Mouse (Mus musculus): ENCODE measurements at regions not wholly inside any gene's neighbourhood (a gene's known extent, or its start where the extent isn't known, plus 50 kb on each side); places are given as distances from the start of the nearest gene placed in this dataset.
"Not testable (repeated sequence)": the region's sequence is repeated elsewhere in the genome, so short reads cannot be mapped to it uniquely, and the experiment has no call there.

DNA sequence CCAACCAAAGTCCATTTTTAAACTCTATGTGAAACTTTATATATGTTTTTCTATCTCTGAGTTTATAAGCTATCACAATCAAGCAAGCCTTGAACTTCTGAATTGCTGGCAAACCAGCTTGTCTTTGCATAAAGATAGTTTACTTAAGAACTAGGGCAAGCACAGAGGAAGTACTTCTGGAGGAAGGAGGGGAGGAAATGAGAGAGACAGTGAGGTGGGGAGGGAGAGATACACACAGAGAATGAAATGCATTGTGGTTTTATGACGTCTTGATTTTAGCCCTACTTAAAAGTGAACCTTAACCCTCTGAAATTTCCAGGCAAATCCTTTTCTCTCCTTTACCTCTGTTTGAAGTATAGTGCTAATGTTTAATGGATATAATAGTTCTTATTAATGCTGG is 421.0 kb downstream of the Hs3st1 start:
- DNase-seq: no peak

DNA sequence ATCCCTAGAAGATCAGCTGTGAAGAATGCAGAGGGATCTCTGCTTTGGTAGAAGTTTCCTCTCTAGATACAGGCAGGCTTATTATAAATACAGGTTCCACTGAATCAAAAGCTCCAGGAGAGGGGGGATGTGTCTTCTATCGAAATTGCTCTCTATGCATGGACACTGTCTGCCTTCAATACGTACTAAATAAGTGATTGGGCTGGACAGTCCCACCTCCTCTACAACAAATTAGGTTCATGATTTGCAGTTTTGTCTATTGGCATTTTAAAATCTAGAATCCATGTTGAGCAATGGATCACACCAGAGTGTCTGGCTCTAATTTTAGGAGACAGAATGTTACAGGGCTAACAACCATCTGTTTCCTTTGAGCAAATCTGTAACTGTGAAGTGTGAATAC is 429.9 kb downstream of the Hs3st1 start:
- DNase-seq: no peak

DNA sequence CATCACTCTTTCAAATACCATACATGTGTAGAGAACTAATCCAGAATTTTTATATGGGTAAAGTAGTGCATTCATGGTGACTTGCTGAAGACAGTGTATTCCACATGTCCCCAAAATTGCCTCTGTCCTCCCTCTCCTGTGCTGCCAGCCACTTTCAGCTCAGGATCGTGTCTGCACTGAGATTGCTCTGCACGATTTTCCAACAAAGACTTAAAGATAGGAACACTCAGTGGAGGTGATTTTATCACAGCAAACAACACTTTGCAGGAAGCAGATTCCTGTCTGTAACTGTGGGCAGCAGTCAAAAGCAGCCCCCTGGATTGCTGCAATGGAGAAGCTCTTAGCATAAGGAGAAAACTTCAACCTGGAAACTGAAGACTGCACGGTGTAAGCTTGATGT is 438.8 kb downstream of the Hs3st1 start:
- DNase-seq: no peak

DNA sequence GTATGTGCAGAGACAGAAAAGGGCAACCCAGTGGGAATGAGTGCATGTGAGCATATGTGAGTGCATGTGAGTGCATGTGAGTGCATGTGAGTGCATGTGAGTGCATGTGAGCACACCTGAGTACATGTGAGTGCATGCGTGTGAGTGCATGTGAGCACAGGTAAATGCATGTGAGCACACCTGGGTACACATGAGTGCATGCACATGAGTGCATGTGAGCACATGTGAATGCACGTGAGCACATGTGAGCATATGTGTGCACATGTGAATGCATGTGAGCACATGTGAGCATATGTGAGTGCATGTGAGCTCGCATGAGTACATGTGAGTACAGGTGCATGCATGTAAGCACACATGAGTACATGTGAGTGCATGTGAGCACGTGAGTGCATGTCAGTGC is 434.6 kb upstream of the Clnk start:
- DNase-seq: no peak

DNA sequence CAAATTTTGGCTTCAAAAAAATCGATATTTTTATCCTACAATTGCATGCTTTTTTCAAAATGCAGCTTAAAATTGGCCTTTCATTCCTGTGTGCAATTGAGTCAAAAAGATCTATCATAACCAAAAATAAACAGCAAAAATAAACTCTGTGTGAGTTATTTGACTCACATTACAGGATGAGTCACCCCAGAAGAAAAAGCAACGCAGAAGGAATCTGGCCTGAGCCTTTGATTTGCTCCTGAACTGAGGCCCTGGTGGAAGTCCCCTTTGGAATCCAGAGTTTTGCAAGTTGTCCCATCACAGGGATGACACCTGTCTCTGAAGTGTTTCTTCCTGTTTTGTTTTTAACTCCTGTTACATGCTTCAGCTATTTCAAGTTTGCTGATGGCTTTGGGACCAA is 429.2 kb upstream of the Clnk start:
- DNase-seq: no peak

DNA sequence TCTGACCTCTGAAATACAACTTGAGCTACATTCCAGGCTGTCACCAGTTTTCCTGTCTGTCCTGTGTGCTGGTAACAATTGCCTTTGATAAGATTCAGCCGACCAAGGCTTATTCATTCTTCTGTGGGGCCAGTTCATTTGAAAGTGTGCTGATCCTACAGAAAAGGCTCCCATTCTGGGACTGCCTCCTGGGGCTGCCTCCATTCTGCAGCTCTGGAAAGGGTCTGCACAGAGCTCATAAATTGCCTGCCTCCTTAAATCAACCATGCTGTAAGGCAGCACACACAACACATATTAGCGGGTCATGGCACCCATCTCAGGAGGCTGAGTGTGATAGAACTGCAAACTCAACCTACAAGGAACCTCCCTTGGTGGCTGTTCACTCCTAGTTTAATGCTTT is 416.2 kb upstream of the Clnk start:
- no peak for DNase-seq

DNA sequence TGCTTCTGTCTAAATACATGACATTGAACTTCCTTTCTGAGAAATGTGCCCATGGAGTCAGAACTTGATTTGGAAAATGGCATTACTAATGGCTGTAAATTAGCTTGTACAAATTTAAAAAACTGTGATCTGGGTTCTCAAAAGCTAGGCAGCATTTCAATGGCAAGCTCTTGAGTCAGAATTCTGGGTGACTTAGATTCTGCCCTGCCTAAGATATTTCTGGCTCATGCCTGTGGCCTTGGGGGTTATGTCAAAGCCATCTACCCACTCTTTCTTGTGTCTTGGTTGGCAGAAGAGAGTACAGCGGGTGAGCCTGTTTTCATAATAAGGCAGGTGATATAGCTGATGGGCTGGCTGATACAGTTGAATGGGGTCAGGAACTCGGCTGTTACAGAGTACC is 404.4 kb upstream of the Clnk start:
- no peak for DNase-seq

DNA sequence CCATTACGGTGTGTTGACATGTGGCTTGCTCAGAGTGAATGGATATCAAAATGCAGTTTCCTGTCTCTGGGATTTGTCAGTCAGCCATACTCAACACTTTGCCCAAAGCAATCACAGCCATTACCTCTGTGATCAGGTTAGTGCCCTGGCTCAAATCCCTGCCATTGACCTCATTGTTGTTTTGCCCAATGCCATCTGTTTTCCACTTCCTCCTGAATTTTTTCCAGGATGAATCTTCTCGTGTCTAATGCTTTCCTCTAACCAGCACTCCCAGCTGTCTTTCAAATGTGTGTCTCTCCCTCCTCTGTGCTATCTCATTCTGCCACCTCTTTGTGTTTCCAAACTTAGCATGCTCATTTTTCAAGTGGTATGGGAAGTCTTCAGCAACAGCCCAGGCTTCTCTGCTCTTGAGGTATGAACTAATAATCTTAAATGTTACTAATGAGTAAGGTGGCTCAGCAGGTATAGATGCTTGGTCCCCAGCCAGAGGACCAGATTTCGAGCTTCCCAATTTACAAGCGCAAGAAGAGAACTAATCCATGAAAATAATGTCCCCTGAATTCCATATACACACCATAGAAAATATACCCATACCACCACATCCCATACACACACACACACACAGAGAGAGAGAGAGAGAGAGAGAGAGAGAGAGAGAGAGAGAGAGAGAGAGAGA is 397.2 kb upstream of the Clnk start:
- no peak for DNase-seq

DNA sequence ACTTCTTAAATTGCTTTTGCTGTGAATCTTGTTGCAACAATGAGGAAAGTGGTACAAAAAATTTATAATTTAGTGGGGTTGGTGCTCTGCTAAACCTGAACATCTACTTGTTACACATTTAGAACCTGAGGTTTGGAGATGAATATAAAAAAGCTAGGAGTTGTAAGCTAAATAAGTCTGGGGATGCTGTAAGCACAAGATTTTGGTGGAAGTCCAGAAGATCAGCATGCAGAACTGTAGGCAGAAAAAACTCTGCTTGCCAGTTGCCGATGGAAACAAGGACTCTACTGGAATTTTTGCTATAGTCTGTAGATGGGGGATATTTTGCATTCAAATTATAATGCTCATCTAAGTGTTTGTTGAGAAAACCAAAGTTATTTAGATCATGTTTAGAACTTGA is 390.5 kb upstream of the Clnk start:
- no peak for DNase-seq

DNA sequence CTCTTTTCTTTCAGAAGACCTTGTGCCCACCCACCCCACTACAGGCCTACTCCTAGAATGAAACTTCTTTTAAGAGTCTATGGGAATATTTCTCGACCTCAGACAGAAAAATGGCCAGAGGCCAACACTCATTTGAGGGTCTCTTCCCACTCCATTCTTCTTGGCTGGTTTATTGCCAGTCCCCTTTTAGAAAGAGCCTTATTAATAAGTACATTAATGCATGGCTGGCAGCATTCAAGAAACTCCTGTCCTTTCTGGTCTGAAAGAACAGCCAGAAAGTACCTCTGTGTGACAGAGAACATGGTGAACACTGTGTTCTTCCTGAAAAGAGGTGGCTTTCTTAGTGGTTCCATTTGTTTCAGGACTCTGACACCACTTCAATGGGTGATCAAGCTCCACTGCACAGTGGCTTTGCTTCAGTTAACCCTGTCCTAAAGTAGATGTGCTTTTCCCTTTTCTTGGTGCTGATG is 384.1 kb upstream of the Clnk start:
- DNase-seq: no peak

DNA sequence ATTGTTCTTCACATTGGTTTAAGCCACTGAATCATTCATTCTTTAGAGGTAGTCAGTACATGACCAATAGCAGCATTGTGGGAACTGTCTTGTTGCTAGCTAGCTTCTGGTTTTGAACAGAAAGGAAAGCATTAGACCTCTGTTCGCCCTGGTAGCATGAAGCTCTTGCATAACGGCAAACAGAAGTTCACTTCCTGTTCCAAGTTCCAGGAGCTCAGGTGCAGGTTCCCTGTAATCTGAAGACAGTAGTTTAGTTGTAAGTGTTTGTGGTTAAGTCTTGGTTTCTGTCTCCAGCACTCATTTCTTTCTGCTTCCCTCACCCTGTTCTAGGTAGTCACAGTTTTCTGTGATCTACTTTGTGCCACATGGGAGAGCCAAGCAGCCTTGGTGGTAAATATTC is 381.1 kb upstream of the Clnk start:
- DNase-seq: no peak

DNA sequence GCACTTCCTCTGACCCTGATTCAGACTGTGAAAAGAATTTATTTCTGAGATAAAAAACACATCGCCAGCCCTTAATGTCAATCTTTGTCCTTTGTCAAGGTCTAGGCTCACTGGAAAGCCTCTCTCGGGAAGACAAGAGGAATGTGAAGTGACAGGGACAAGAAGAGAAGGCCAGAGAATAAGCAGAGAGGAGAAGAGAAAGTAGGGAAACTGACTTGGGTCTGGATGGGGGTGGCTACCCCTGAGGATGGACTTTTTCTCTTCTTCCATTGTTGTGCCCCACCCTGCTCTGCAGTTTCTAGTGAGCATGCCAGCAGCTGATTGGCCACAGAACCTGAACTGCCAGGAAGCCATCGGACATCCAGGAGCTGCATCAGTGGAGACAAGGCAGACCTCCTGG is 375.6 kb upstream of the Clnk start:
- DNase-seq: no peak

DNA sequence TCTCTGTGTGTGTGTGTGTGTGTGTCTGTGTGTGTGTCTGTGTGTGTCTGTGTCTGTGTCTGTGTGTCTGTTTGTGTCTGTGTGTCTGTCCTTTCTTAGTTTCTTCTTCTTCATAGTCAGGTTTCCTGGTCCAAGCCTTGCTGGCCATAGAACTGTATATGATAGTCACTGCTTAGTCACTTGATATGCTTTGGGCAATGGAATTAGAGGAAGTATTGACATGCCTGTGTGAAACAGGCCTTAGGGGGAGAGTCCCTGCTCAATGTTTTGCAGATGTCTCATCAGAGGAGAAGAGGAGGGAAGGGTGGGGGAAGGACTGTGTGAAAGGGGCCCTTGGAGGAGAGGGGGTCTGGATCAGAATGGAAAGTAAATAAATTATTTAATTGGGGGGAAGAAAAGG is 374.4 kb upstream of the Clnk start:
- no peak for DNase-seq

DNA sequence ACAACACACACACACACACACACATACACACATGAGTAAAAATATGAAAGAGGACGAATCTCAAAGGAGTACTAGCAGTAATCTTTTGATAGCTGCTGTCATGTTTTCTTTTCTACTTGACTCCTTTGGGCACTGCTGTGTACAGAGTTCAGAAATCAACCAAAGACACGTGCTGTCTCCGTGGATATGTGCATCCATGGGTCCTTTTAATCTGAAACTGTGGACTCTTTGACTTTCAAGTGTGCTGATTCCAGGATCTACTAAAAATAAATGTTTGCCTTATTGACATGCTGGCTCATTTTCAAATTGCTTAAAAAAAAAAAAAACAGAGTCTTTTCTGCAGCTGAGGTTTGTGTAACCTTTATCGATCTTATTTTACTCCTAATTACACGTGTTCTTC is 343.1 kb upstream of the Clnk start:
- no peak for DNase-seq

DNA sequence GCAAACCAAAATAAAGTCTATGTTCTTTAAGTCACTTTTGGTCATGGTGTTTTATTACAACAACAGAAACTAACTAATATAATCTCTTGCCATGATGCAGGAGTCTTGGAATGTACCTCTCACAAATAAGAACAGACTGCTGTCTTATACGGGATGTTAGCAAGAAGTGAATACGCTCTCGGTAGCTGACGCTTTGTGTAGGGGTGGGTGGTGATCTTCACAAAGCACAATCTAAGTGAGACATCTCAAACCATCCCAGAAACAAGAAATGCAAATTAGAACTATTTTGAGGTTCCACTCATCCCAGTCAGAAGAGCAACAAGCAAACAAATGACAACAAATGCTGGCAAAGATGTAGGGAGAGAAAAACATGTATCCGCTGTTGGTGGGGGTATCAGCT is 339.7 kb upstream of the Clnk start:
- no peak for DNase-seq

DNA sequence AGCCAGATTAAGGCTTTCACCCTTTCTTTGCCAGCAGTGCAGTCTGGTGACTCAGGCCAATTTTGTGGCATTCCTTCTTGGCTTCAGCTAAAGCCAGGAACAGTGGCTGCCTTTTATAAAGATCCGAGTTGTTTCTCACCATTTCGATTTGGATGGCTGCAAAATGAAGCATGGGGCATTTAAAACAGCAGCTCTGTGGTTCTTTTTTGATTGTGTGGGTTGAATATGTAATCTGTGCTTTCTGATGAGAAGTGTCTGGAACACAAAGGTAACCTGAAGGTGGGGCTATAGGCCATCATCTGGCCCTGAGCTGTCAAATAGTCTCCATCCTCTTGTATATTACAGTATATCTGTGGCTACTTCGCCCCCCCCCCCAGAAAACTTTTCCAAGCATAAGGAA is 338.4 kb upstream of the Clnk start:
- no peak for DNase-seq

DNA sequence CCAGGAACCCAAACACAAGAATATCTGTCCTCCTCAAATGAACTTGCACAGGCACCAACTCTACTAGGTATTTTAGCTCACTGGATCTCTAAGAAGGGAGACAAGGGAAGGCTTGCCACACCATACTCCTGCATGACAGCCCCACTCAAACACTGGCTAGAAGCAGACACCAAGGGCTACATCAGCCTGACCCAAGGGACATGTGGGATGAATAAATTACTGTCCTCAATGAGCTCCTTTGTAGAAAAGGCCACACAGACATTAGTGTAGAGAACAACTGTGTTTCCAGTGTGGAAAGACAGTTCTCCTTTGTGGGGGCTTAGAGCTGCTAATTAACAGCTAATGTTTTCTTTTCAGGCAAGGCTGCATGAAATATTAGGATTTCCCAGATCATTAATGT is 335.9 kb upstream of the Clnk start:
- peak; percentile 61 for DNase-seq

DNA sequence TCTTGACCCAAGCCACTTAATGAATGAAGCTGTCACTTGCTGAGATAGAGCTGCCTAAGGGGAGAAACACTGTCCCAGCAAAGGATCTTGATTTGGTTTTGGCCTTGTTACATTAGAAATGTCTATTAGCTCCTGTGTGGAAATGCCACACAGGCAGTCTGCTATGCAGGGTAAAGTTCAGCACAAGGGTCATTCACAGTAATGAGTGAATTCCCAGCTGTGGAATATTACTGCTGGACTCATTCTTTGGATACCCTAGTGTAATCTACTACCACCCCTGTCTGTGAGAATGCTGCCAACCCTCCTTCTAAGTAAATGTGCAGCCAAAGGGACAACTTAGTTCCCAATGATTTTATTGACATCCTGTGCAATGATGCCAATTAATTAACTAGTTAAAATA is 322.2 kb upstream of the Clnk start:
- DNase-seq: no peak

DNA sequence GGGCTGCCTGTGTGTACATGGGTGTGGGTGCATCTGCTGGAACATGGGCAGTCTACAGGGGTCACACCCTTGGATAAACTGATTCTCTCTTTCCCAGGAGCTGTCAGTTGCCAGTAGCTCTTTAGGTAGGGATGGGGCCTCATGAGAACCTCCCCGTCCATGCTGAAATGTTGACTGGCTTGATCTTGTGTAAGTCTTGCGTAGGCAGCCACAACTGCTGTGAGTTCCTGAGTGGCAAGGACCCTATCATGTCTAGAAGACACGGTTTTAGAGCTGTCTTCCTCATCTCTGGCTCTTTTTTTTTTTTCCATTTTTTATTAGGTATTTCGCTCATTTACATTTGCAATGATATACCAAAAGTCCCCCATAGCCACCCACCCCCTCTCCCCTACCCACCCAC is 314.5 kb upstream of the Clnk start:
- DNase-seq: not testable (repeated sequence)

DNA sequence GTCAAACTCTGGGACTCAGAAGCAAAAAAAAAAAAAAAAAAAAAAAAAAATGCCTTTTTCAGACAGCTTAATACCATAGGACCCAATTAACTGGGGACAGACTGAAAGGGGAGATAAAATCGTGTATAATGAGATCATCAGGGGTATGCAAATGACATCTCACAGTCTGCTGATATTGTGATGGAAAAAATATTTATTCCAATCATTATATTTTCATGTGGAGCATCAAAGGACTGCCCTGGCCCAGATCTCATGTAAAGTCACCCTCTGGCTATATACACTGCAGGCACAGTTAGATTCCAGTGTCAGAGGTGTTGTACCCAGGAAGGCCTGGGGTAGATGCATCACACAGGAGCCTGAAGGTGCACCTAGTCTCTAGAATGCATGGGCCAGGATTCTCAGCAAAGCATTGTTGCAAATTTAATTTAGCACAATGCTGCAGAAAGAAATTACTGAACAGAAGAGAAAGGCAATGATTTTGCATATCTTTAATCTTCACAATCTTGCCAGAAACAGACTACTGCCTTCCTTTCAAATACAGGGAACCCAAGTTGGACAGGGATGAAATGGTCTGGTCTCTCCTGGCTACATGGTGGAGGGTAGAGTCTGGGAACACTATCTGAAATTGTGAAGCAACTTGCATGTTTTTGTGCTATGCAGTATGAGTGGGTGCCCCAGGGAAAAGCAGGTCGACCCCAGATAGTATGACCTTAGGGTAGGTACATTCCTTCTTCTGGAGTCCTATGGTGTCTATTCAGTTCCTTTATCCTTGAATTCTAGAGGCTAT is 305.2 kb upstream of the Clnk start:
- peak; percentile 4 for DNase-seq

DNA sequence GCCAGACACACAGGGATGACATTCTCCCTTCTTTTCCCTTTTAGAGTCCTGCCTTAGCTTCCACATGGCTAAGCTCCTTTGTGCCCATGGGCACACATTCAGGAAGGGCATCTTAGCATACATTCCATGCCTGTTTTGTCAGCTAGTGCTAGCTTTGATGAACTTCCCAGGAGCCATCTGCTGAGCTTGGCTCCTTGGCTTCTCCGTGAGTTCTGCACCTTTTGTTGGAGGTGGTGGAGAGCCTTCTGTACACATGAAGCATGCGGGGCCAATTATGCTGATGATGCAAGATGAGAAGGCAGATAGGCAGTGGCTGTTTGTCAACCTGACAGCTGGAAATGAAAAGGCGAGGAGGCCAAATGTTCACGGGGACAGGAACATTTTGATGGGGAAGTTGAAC is 304.4 kb upstream of the Clnk start:
- DNase-seq: peak; percentile 46

DNA sequence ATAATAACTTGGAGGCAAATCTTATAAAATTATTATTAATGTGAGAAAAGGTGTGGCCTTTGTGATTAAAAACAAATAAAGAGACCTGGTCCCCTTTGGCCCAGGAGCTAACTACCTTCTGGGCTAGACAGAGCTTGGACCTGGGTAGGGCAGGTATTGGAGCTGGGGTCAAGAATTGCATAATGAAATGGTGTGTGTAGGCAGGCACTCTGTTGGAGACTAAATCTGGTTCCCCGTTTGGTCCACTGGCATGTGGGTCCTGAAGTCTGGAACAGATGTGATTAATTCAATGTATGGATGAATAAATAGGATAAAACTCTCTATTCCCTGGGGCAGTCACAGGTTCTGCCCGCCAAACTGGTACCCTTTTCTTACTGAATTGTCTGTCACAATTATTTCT is 301.3 kb upstream of the Clnk start:
- peak; percentile 8 for DNase-seq

DNA sequence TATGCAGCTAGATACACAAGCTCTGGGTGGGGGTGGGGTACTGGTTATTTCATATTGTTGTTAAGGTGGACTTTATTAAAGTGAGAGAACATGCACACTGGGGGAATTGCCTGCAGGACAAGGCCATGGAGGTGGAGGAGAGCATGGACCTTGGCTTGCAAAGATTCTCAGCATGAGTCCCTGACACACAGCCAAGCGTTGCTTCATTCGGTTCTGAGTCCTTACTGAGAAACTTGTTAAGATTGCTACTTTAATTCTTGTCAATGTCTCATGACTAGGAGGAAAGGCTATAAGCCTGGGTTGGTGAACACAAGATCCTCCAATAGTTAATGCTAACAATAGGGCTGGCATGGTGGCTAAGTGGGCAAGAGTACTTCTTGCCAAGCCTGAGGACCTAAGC is 300.3 kb upstream of the Clnk start:
- DNase-seq: no peak

DNA sequence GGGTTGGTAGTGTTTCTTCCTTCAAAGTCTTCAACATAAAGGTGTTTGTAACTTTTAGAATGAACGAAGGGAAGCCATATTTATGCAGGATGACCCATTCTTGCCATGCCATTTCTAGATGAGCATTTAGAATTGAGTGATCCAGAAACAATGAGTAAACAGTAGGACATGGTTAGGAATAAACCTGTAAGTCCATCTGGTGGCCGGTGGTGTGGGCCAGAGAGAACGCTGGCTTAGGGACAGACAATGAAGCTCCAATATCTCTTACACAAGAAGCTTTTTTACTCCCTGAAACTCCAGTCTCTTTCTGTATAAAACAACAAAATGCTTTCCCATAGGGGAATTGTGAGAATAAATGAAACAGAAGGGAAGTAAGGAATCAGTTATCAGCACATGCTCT is 296.9 kb upstream of the Clnk start:
- no peak for DNase-seq

DNA sequence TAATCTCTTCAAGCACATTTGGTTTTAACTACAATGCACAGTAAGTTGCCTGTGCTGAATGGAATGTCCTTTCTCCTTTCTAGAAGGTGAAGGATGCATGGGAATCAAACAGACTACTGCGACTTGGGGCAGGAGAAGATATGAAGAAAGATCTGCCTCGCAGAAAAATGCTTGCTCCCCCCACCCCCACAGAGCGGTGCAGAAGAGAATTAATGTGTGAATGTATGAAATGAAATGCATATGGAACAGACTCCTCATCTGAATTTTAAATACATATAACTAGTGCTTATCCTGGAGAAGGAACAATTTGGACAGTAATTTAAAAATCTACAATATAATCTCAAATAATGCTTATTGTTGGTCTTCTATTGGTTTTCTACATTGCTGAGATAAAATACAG is 283.0 kb upstream of the Clnk start:
- no peak for DNase-seq
